Mouse (Mus musculus): ENCODE measurements around the gene Fer. TPM values are rescaled to one million over a fixed set of nuclear protein-coding genes. Genes with fewer than 3 reads are reported as not detected.

Fer gene
- polyA plus RNA-seq, 1 experiment = 25.0 TPM

GRCm38 (mm10) chr17:64087871-64088270 is 225.0 kb downstream of the Fer start:
- no peak overlapping the region for H3K4me3 ChIP-seq (ENCODE audit: insufficient read depth, low read length)
- no peak for TF ChIP-seq POLR2A (IDR thresholded peaks at IDR 0.05; ENCODE audit: borderline replicate concordance, low read depth, low read length)
- no peak for TF ChIP-seq CTCF (IDR thresholded peaks at IDR 0.05; ENCODE audit: low read depth, low read length)
- peaks cover 14% of the 10 kb centered on the region for H3K4me1 ChIP-seq (ENCODE audit: control insufficient read depth, insufficient read depth, low read length)
- no peak overlapping the region for H3K27ac ChIP-seq (ENCODE audit: insufficient read depth, low read depth, low read length)

- H3K27ac ChIP-seq (ENCODE audit: insufficient read depth, low read depth, low read length) = no peak overlapping the region
- no peak overlapping the region for H3K4me3 ChIP-seq (ENCODE audit: insufficient read depth, low read length)
- TF ChIP-seq POLR2A (IDR thresholded peaks at IDR 0.05; ENCODE audit: borderline replicate concordance, low read depth, low read length) (no peak), CTCF (IDR thresholded peaks at IDR 0.05; ENCODE audit: low read depth, low read length) (no peak)
- H3K4me1 ChIP-seq (ENCODE audit: control insufficient read depth, insufficient read depth, low read length) = 0 out of 2 replicates have a peak, but pooled peaks cover 2% of the 10 kb centered on the region
Measured at GRCm38 (mm10) chr17:64093716-64094115, 230.9 kb downstream of the Fer start.

- H3K4me1 ChIP-seq (ENCODE audit: control insufficient read depth, insufficient read depth, low read length) = peaks cover 5% of the 10 kb centered on the region; the same call in 1 of the 2 replicates
- no peak overlapping the region for H3K4me3 ChIP-seq (ENCODE audit: insufficient read depth, low read length)
- H3K27ac ChIP-seq (ENCODE audit: insufficient read depth, low read depth, low read length) = no peak overlapping the region
- TF ChIP-seq CTCF (IDR thresholded peaks at IDR 0.05; ENCODE audit: low read depth, low read length) (no peak), POLR2A (IDR thresholded peaks at IDR 0.05; ENCODE audit: borderline replicate concordance, low read depth, low read length) (no peak)
Measured at GRCm38 (mm10) chr17:64096811-64097210, 233.9 kb downstream of the Fer start.

GRCm38 (mm10) chr17:64097788-64098359 is 235.0 kb downstream of the Fer start:
- Histone ChIP-seq H3K4me3 (ENCODE audit: insufficient read depth, low read length) (no peak overlapping the region), H3K4me1 (ENCODE audit: control insufficient read depth, insufficient read depth, low read length) (peaks cover 5% of the 10 kb centered on the region; the same call in 1 of the 2 replicates), H3K27ac (ENCODE audit: insufficient read depth, low read depth, low read length) (no peak overlapping the region)
- TF ChIP-seq CTCF (IDR thresholded peaks at IDR 0.05; ENCODE audit: low read depth, low read length) = no peak
- TF ChIP-seq POLR2A (IDR thresholded peaks at IDR 0.05; ENCODE audit: borderline replicate concordance, low read depth, low read length) = no peak

- H3K4me1 ChIP-seq (ENCODE audit: control insufficient read depth, insufficient read depth, low read length) = peaks cover 5% of the 10 kb centered on the region; the same call in 1 of the 2 replicates
- no peak overlapping the region for H3K4me3 ChIP-seq (ENCODE audit: insufficient read depth, low read length)
- no peak for TF ChIP-seq CTCF (IDR thresholded peaks at IDR 0.05; ENCODE audit: low read depth, low read length)
- TF ChIP-seq POLR2A (IDR thresholded peaks at IDR 0.05; ENCODE audit: borderline replicate concordance, low read depth, low read length) = no peak
- H3K27ac ChIP-seq (ENCODE audit: insufficient read depth, low read depth, low read length) = no peak overlapping the region
Measured at GRCm38 (mm10) chr17:64099395-64100171, 236.7 kb downstream of the Fer start.

- Histone ChIP-seq H3K27ac (ENCODE audit: insufficient read depth, low read depth, low read length) (no peak overlapping the region), H3K4me1 (ENCODE audit: control insufficient read depth, insufficient read depth, low read length) (peaks cover 5% of the 10 kb centered on the region; the same call in 1 of the 2 replicates), H3K4me3 (ENCODE audit: insufficient read depth, low read length) (no peak overlapping the region)
- no peak for TF ChIP-seq CTCF (IDR thresholded peaks at IDR 0.05; ENCODE audit: low read depth, low read length)
- TF ChIP-seq POLR2A (IDR thresholded peaks at IDR 0.05; ENCODE audit: borderline replicate concordance, low read depth, low read length) = no peak
Measured at GRCm38 (mm10) chr17:64100172-64100510, 237.3 kb downstream of the Fer start.

- no peak overlapping the region for H3K27ac ChIP-seq (ENCODE audit: insufficient read depth, low read depth, low read length)
- no peak for TF ChIP-seq POLR2A (IDR thresholded peaks at IDR 0.05; ENCODE audit: borderline replicate concordance, low read depth, low read length)
- TF ChIP-seq CTCF (IDR thresholded peaks at IDR 0.05; ENCODE audit: low read depth, low read length) = no peak
- no peaks in the 10 kb centered on the region for H3K4me1 ChIP-seq (ENCODE audit: control insufficient read depth, insufficient read depth, low read length)
- H3K4me3 ChIP-seq (ENCODE audit: insufficient read depth, low read length) = no peak overlapping the region
Measured at GRCm38 (mm10) chr17:64108773-64109172, 245.9 kb downstream of the Fer start.

GRCm38 (mm10) chr17:64109871-64110270 is 247.0 kb downstream of the Fer start:
- no peak overlapping the region for H3K4me3 ChIP-seq (ENCODE audit: insufficient read depth, low read length)
- H3K4me1 ChIP-seq (ENCODE audit: control insufficient read depth, insufficient read depth, low read length) = no peaks in the 10 kb centered on the region
- no peak for TF ChIP-seq CTCF (IDR thresholded peaks at IDR 0.05; ENCODE audit: low read depth, low read length)
- no peak for TF ChIP-seq POLR2A (IDR thresholded peaks at IDR 0.05; ENCODE audit: borderline replicate concordance, low read depth, low read length)
- no peak overlapping the region for H3K27ac ChIP-seq (ENCODE audit: insufficient read depth, low read depth, low read length)

- no peak overlapping the region for H3K4me3 ChIP-seq (ENCODE audit: insufficient read depth, low read length)
- H3K4me1 ChIP-seq (ENCODE audit: control insufficient read depth, insufficient read depth, low read length) = no peaks in the 10 kb centered on the region
- H3K27ac ChIP-seq (ENCODE audit: insufficient read depth, low read depth, low read length) = no peak overlapping the region
- no peak for TF ChIP-seq POLR2A (IDR thresholded peaks at IDR 0.05; ENCODE audit: borderline replicate concordance, low read depth, low read length)
- TF ChIP-seq CTCF (IDR thresholded peaks at IDR 0.05; ENCODE audit: low read depth, low read length) = no peak
Measured at GRCm38 (mm10) chr17:64113625-64114024, 250.8 kb downstream of the Fer start.

GRCm38 (mm10) chr17:64116762-64117161 is 253.9 kb downstream of the Fer start:
- Histone ChIP-seq H3K4me3 (ENCODE audit: insufficient read depth, low read length) (no peak overlapping the region), H3K27ac (ENCODE audit: insufficient read depth, low read depth, low read length) (no peak overlapping the region), H3K4me1 (ENCODE audit: control insufficient read depth, insufficient read depth, low read length) (no peaks in the 10 kb centered on the region)
- TF ChIP-seq POLR2A (IDR thresholded peaks at IDR 0.05; ENCODE audit: borderline replicate concordance, low read depth, low read length) (no peak), CTCF (IDR thresholded peaks at IDR 0.05; ENCODE audit: low read depth, low read length) (no peak)
